Mouse (Mus musculus): ENCODE measurements at regions not wholly inside any gene's neighbourhood (a gene's known extent, or its start where the extent isn't known, plus 50 kb on each side); places are given as distances from the start of the nearest gene placed in this dataset.

- no peaks in the 10 kb centered on the region for H3K79me2 ChIP-seq (ENCODE audit: control insufficient read depth, insufficient read depth, low read length, poor library complexity)
- no peak for DNase-seq (ENCODE audit: low read depth, low spot score)
- TF ChIP-seq TAL1 (IDR thresholded peaks at IDR 0.05; ENCODE audit: low read length) (no peak), GATA1 (IDR thresholded peaks at IDR 0.05; ENCODE audit: low read depth, low read length) (no peak), RCOR1 (IDR thresholded peaks at IDR 0.05; ENCODE audit: low read depth, low read length) (no peak), MXI1 (IDR thresholded peaks at IDR 0.05; ENCODE audit: low read depth, low read length) (no peak), JUND (IDR thresholded peaks at IDR 0.05; ENCODE audit: low read depth, low read length) (no peak), MAX (IDR thresholded peaks at IDR 0.05; ENCODE audit: low read length) (no peak), MYB (IDR thresholded peaks at IDR 0.05; ENCODE audit: low read depth, low read length) (no peak), NRF1 (IDR thresholded peaks at IDR 0.05; ENCODE audit: insufficient read depth, low read depth, low read length, poor library complexity, severe bottlenecking) (no peak), MAFK (IDR thresholded peaks at IDR 0.05; ENCODE audit: borderline replicate concordance, low read depth, low read length) (no peak), TCF12 (IDR thresholded peaks at IDR 0.05; ENCODE audit: low read depth, low read length) (no peak)
- H3K4me1 ChIP-seq (ENCODE audit: control insufficient read depth in 1 of 2, insufficient read depth in 2 of 2, low read length in 2 of 2), result peaks cover 0 to 2% of the 10 kb centered on the region in 2 experiments; a peak in 1 of 4 replicates
- no peak overlapping the region for H3K9ac ChIP-seq (ENCODE audit: control insufficient read depth, low read depth, low read length, poor library complexity, severe bottlenecking)
- H3K9me3 ChIP-seq (replicated peaks; ENCODE audit: insufficient read depth, low read length), result no peaks in the 10 kb centered on the region
- H3K4me3 ChIP-seq (ENCODE audit: control insufficient read depth in 1 of 2, insufficient read depth in 1 of 2, low read depth in 2 of 2, low read length in 2 of 2), result no peak overlapping the region
- peaks cover 0 to 2% of the 10 kb centered on the region in 2 experiments; a peak in 2 of 4 replicates for H3K36me3 ChIP-seq (ENCODE audit: control insufficient read depth in 1 of 2, insufficient read depth in 2 of 2, low read length in 2 of 2)
- H3K27ac ChIP-seq (ENCODE audit: control insufficient read depth, low read depth, low read length), result no peak overlapping the region
- H3K27me3 ChIP-seq (ENCODE audit: control insufficient read depth in 1 of 2, insufficient read depth in 2 of 2, low read length in 2 of 2), result no peaks in the 10 kb centered on the region
Measured at GRCm38 (mm10) chr3:21820051-21820598, 256.3 kb upstream of the Tbl1xr1 start.

DNA sequence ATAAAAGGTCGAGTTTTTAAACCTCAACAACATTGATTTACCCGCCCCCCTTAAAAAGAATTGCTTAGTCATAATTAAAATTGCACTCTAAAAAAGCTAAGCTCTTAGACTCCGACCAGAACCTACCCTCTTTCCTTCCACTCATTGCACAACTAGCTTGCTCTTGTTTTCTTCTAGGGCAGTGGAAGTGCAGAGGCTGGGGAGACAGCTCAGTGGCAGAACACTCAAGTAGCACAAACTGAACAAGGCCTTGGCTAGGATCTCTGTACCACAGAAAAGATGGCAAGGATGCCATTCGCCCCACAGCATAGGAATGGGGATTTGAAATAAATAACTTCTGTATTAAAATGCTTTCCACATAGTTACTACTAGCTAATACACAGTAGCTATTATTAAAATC is 253.8 kb upstream of the Tbl1xr1 start:
- DNase-seq (ENCODE audit: low read depth, low spot score), result no peak
- no peaks in the 10 kb centered on the region for H3K9me3 ChIP-seq (replicated peaks; ENCODE audit: insufficient read depth, low read length)
- H3K79me2 ChIP-seq (ENCODE audit: control insufficient read depth, insufficient read depth, low read length, poor library complexity), result no peaks in the 10 kb centered on the region
- H3K36me3 ChIP-seq (ENCODE audit: control insufficient read depth in 1 of 2, insufficient read depth in 2 of 2, low read length in 2 of 2), result peaks cover 0 to 2% of the 10 kb centered on the region in 2 experiments; a peak in 2 of 4 replicates
- H3K27ac ChIP-seq (ENCODE audit: control insufficient read depth, low read depth, low read length), result no peak overlapping the region
- no peak overlapping the region for H3K9ac ChIP-seq (ENCODE audit: control insufficient read depth, low read depth, low read length, poor library complexity, severe bottlenecking)
- H3K27me3 ChIP-seq (ENCODE audit: control insufficient read depth in 1 of 2, insufficient read depth in 2 of 2, low read length in 2 of 2), result no peaks in the 10 kb centered on the region
- no peak overlapping the region for H3K4me3 ChIP-seq (ENCODE audit: control insufficient read depth in 1 of 2, insufficient read depth in 1 of 2, low read depth in 2 of 2, low read length in 2 of 2)
- no peak for TF ChIP-seq KAT2A (conservative IDR thresholded peaks at IDR 0.05; ENCODE audit: low read depth, low read length)
- no peak for TF ChIP-seq GATA1 (IDR thresholded peaks at IDR 0.05; ENCODE audit: low read depth, low read length)
- TF ChIP-seq USF2 (IDR thresholded peaks at IDR 0.05; ENCODE audit: borderline replicate concordance in 1 of 2, insufficient read depth in 1 of 2, low read depth in 1 of 2, low read length in 2 of 2), result no peak
- TF ChIP-seq BHLHE40 (IDR thresholded peaks at IDR 0.05; ENCODE audit: borderline replicate concordance, low read depth, low read length), result no peak
- TF ChIP-seq ZMIZ1 (IDR thresholded peaks at IDR 0.05; ENCODE audit: low read depth, low read length), result no peak
- TF ChIP-seq RAD21 (IDR thresholded peaks at IDR 0.05; ENCODE audit: low read depth, low read length), result no peak
- no peak for TF ChIP-seq POLR2A (IDR thresholded peaks at IDR 0.05; ENCODE audit: control insufficient read depth in 1 of 2, insufficient read depth in 1 of 2, low read depth in 1 of 2, low read length in 2 of 2, poor library complexity in 1 of 2)
- TF ChIP-seq TCF12 (IDR thresholded peaks at IDR 0.05; ENCODE audit: low read depth, low read length), result no peak
- H3K4me1 ChIP-seq (ENCODE audit: control insufficient read depth in 1 of 2, insufficient read depth in 2 of 2, low read length in 2 of 2), result peaks cover 0 to 2% of the 10 kb centered on the region in 2 experiments; a peak in 1 of 4 replicates

Data from MEL (cell line).